Mouse (Mus musculus) embryonic facial prominence, embryonic 12.5 days (tissue): ENCODE data around the gene Stim2. TPM values are rescaled to one million over a fixed set of nuclear protein-coding genes. Genes with fewer than 3 reads are reported as not detected.

Experiments used
- ATAC-seq: fragments of 200-750 bp; cut with Nextera tagmentation; 2 replicates; pipeline ENCODE4 v1.8.0; 2017; ENCODE audit not compliant: insufficient number of reproducible peaks, insufficient read depth, low FRiP score, low TSS enrichment
- H3K27ac ChIP-seq: fragments of 300-500 bp; sonication (generic); 2 replicates; pipeline ENCODE4 v1.5.1; 2016; ENCODE audit warnings: mild to moderate bottlenecking
- H3K27me3 ChIP-seq: fragments of 300-500 bp; sonication (generic); 2 replicates; pipeline ENCODE4 v1.6.1; 2016; ENCODE audit warnings: mild to moderate bottlenecking, moderate library complexity
- H3K36me3 ChIP-seq: fragments of 300-500 bp; sonication (generic); 2 replicates; pipeline ENCODE4 v1.6.1; 2016; ENCODE audit warnings: mild to moderate bottlenecking
- H3K4me1 ChIP-seq: fragments of 300-500 bp; sonication (generic); 2 replicates; pipeline ENCODE4 v1.6.1; 2016
- H3K4me2 ChIP-seq: fragments of 300-500 bp; sonication (generic); replicated peaks from 2 replicates; pipeline ENCODE4 v1.6.1; 2016; ENCODE audit warnings: mild to moderate bottlenecking, moderate library complexity
- H3K4me3 ChIP-seq: fragments of 300-500 bp; sonication (generic); 2 replicates; pipeline ENCODE4 v1.5.1; 2016; ENCODE audit warnings: mild to moderate bottlenecking
- H3K9ac ChIP-seq: fragments of 300-500 bp; sonication (generic); 2 replicates; pipeline ENCODE4 v1.6.1; 2016; ENCODE audit warnings: mild to moderate bottlenecking, moderate library complexity
- H3K9me3 ChIP-seq: fragments of 300-500 bp; sonication (generic); 2 replicates; pipeline ENCODE4 v1.6.1; 2016; ENCODE audit warnings: mild to moderate bottlenecking, moderate library complexity
- WGBS: fragments of 180-500 bp; shearing (Covaris S2); methylation state at CpG from one replicate; pipeline ENCODE4 v1.1.7; 2016; 5-methylcytosine and 5-hydroxymethylcytosine counted together
- polyA plus RNA-seq: library from polyadenylated mRNA; unstranded; fragments of >200 nt; fragmentation: Nextera tagmentation; extraction: Ambion mirVana; gene quantifications from 2 replicates; pipeline ENCODE4 v1.2.1, GENCODE M21; 2016

Stim2 gene
- polyA plus RNA-seq, 1 experiment from 2014 or later: 18.9 TPM

GRCm38 (mm10) chr5:54148091-54148795, 149.9 kb downstream of the Stim2 start:
- Histone ChIP-seq H3K4me1 (no peaks in the 10 kb centered on the region), H3K27ac (no peak overlapping the region), H3K27me3 (no peaks in the 10 kb centered on the region), H3K36me3 (no peaks in the 10 kb centered on the region), H3K4me3 (no peak overlapping the region), H3K4me2 (no peak overlapping the region), H3K9me3 (no peaks in the 10 kb centered on the region), H3K9ac (no peak overlapping the region)
- ATAC-seq: no peak
- WGBS: 87% methylated on average over 5 of the region's 5 CpGs

- H3K4me3 ChIP-seq: no peak overlapping the region
- H3K36me3 ChIP-seq: no peaks in the 10 kb centered on the region
- no peak overlapping the region for H3K9ac ChIP-seq
- H3K27ac ChIP-seq: no peak overlapping the region
- 0 out of 2 replicates have a peak, but pooled peaks have one; percentile 50 for ATAC-seq
- H3K4me2 ChIP-seq: peak overlapping the region; percentile 38
- no peaks in the 10 kb centered on the region for H3K4me1 ChIP-seq
- H3K9me3 ChIP-seq: no peaks in the 10 kb centered on the region
- 26% methylated on average over 13 of the region's 13 CpGs for WGBS
- H3K27me3 ChIP-seq: no peaks in the 10 kb centered on the region
Measured at GRCm38 (mm10) chr5:54154503-54155226, 156.4 kb downstream of the Stim2 start.

GRCm38 (mm10) chr5:54155227-54155776, 157.0 kb downstream of the Stim2 start:
- Histone ChIP-seq H3K9ac (no peak overlapping the region), H3K27ac (no peak overlapping the region), H3K36me3 (no peaks in the 10 kb centered on the region), H3K4me2 (peak overlapping the region; percentile 38), H3K9me3 (no peaks in the 10 kb centered on the region), H3K4me1 (no peaks in the 10 kb centered on the region), H3K27me3 (no peaks in the 10 kb centered on the region), H3K4me3 (no peak overlapping the region)
- no peak for ATAC-seq
- WGBS: 59% methylated on average over 12 of the region's 12 CpGs

GRCm38 (mm10) chr5:54155916-54156315, 157.6 kb downstream of the Stim2 start:
- H3K4me2 ChIP-seq: no peak overlapping the region
- H3K4me1 ChIP-seq: no peaks in the 10 kb centered on the region
- no peak overlapping the region for H3K4me3 ChIP-seq
- H3K27ac ChIP-seq: no peak overlapping the region
- ATAC-seq: no peak
- H3K27me3 ChIP-seq: no peaks in the 10 kb centered on the region
- 84% methylated on average over 4 of the region's 4 CpGs for WGBS
- H3K9ac ChIP-seq: no peak overlapping the region
- H3K9me3 ChIP-seq: no peaks in the 10 kb centered on the region
- no peaks in the 10 kb centered on the region for H3K36me3 ChIP-seq

GRCm38 (mm10) chr5:54156944-54157527, 158.7 kb downstream of the Stim2 start:
- Histone ChIP-seq H3K4me2 (no peak overlapping the region), H3K27me3 (no peaks in the 10 kb centered on the region), H3K9ac (no peak overlapping the region), H3K4me1 (no peaks in the 10 kb centered on the region), H3K9me3 (no peaks in the 10 kb centered on the region), H3K27ac (no peak overlapping the region), H3K4me3 (no peak overlapping the region), H3K36me3 (no peaks in the 10 kb centered on the region)
- no peak for ATAC-seq
- 60% methylated on average over 11 of the region's 11 CpGs for WGBS

GRCm38 (mm10) chr5:54158230-54158629, 159.9 kb downstream of the Stim2 start:
- ATAC-seq: no peak
- Histone ChIP-seq H3K36me3 (no peaks in the 10 kb centered on the region), H3K9ac (no peak overlapping the region), H3K9me3 (no peaks in the 10 kb centered on the region), H3K27ac (no peak overlapping the region), H3K27me3 (no peaks in the 10 kb centered on the region), H3K4me2 (no peak overlapping the region), H3K4me1 (no peaks in the 10 kb centered on the region), H3K4me3 (no peak overlapping the region)
- 56% methylated on average over 9 of the region's 9 CpGs for WGBS

GRCm38 (mm10) chr5:54159156-54159793, 161.0 kb downstream of the Stim2 start:
- H3K4me2 ChIP-seq: no peak overlapping the region
- no peaks in the 10 kb centered on the region for H3K27me3 ChIP-seq
- no peaks in the 10 kb centered on the region for H3K9me3 ChIP-seq
- ATAC-seq: no peak
- H3K4me3 ChIP-seq: no peak overlapping the region
- no peak overlapping the region for H3K27ac ChIP-seq
- H3K36me3 ChIP-seq: no peaks in the 10 kb centered on the region
- no peaks in the 10 kb centered on the region for H3K4me1 ChIP-seq
- WGBS: 11% methylated on average over 6 of the region's 6 CpGs
- H3K9ac ChIP-seq: no peak overlapping the region

- WGBS: 91% methylated on average over 4 of the region's 4 CpGs
- no peak for ATAC-seq
- Histone ChIP-seq H3K36me3 (no peaks in the 10 kb centered on the region), H3K9ac (no peak overlapping the region), H3K4me1 (no peaks in the 10 kb centered on the region), H3K27ac (no peak overlapping the region), H3K4me3 (no peak overlapping the region), H3K9me3 (no peaks in the 10 kb centered on the region), H3K4me2 (no peak overlapping the region), H3K27me3 (no peaks in the 10 kb centered on the region)
Measured at GRCm38 (mm10) chr5:54160561-54160960, 162.3 kb downstream of the Stim2 start.

- H3K9me3 ChIP-seq: no peaks in the 10 kb centered on the region
- H3K4me1 ChIP-seq: no peaks in the 10 kb centered on the region
- H3K36me3 ChIP-seq: no peaks in the 10 kb centered on the region
- no peaks in the 10 kb centered on the region for H3K27me3 ChIP-seq
- no peak for ATAC-seq
- H3K4me3 ChIP-seq: no peak overlapping the region
- H3K27ac ChIP-seq: no peak overlapping the region
- no peak overlapping the region for H3K9ac ChIP-seq
- 85% methylated on average over 4 of the region's 4 CpGs for WGBS
- no peak overlapping the region for H3K4me2 ChIP-seq
Measured at GRCm38 (mm10) chr5:54163890-54164289, 165.6 kb downstream of the Stim2 start.
